Mouse (Mus musculus) testis, adult 2 months (tissue): ENCODE results near the gene Btbd35f5. TPM values are rescaled to one million over a fixed set of nuclear protein-coding genes. Genes with fewer than 3 reads are reported as not detected.
"Not testable (repeated sequence)": the region's sequence is repeated elsewhere in the genome, so short reads cannot be mapped to it uniquely, and the experiment has no call there.

ENCODE experiments used
- H3K27ac ChIP-seq: fragments of 200-500 bp; 2 replicates; pipeline ENCODE4 v1.5.1; 2012; ENCODE audit warnings: low read depth, low read length; ENCODE audit not compliant: control insufficient read depth, insufficient read depth
- H3K27me3 ChIP-seq: fragments of 200-500 bp; 2 replicates; pipeline ENCODE4 v1.6.1; 2012; ENCODE audit warnings: mild to moderate bottlenecking, low read length, moderate library complexity; ENCODE audit not compliant: control insufficient read depth, insufficient read depth
- H3K36me3 ChIP-seq: fragments of 200-500 bp; 2 replicates; pipeline ENCODE4 v1.6.1; 2012; ENCODE audit warnings: mild to moderate bottlenecking, low read length; ENCODE audit not compliant: control insufficient read depth, insufficient read depth
- H3K4me1 ChIP-seq: fragments of 200-500 bp; 2 replicates; pipeline ENCODE4 v1.6.1; 2012; ENCODE audit warnings: low read length; ENCODE audit not compliant: control insufficient read depth, insufficient read depth
- H3K4me3 ChIP-seq: fragments of 200-500 bp; 2 replicates; pipeline ENCODE4 v1.5.1; 2012; ENCODE audit warnings: low read depth, mild to moderate bottlenecking, low read length, moderate library complexity, mixed read lengths; ENCODE audit not compliant: control insufficient read depth
- polyA plus RNA-seq: library from polyadenylated mRNA; depleted of rRNA; stranded (reverse); fragments of >200 nt; gene quantifications from 2 replicates; pipeline ENCODE4 v1.2.3, GENCODE M21; 2012; rRNA removed

Gene Btbd35f5
- 0.58 and 0.98 TPM in 2 replicates for polyA plus RNA-seq

DNA sequence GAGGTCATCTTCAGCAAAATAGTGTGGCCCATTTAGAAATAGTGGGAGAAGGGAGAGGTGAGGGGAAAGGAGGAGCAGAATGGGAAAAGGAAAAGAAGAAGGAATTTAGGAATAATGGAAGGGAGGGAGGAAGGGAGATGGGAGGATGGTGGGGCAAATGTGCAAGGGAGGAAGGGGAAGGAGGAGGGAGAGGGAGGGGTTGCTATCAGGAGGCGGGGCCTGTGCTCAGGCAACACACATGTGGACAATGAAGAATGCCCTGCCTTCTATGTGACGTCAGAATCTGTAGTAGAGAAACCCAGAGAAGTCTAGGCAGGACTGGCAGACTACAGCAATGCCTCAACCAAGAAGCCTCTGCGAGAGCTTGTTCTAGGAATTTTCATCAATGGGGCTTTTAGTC lies at the start of gene Btbd35f5:
Btbd35f5 (plus strand) TSS at position 301 of the 400 bp plus-strand sequence.
- H3K4me3 ChIP-seq, H3K27ac ChIP-seq, H3K4me1 ChIP-seq, H3K27me3 ChIP-seq, H3K36me3 ChIP-seq: not testable (repeated sequence)

DNA sequence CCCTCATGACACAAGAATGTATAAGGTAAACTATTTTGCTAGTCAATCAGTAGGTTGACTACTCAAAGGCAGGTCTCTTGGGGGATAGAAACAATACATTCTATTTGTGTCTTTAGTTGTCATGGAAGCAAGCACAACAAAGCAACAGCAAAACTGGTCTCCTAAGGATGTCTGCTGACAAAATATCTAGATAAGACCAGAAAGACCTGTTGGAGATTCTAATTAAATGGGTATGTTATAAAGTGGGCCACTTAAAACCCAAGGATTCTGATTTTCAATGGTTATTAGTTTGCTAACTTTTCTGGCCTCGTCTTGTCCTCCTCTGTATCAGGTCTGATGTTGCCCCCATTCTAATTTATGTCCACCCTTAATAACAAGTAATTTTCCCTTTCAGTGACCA lies 32.2 kb upstream of the Btbd35f5 start, which contains the start of gene Gm21789:
Gm21789 (plus strand) TSS at position 301 of the 400 bp plus-strand sequence.
- not testable (repeated sequence) for H3K4me3 ChIP-seq, H3K27ac ChIP-seq, H3K4me1 ChIP-seq, H3K36me3 ChIP-seq, H3K27me3 ChIP-seq

Other genes with a start within 250 kb of the Btbd35f5 start
- gene Btbd35f21, start 247.8 kb upstream of the Btbd35f5 start, polyA plus RNA-seq: 1.1 and 1.5 TPM in 2 replicates
- 0.30 and 0.75 TPM in 2 replicates for gene Btbd35f30, start 79.3 kb upstream of the Btbd35f5 start, polyA plus RNA-seq
- gene Gm21789, start 32.1 kb upstream of the Btbd35f5 start, polyA plus RNA-seq: 0.49 and 0.67 TPM in 2 replicates